Mouse (Mus musculus) neural tube, embryonic 10.5 days (tissue): ENCODE results near the gene Scube2.

Source experiments
- DNase-seq: peaks from one replicate; pipeline ENCODE4 v3.0.0-alpha.2; 2017; ENCODE audit warnings: low spot score; ENCODE audit errors: extremely low spot score

The Scube2 gene

DNA sequence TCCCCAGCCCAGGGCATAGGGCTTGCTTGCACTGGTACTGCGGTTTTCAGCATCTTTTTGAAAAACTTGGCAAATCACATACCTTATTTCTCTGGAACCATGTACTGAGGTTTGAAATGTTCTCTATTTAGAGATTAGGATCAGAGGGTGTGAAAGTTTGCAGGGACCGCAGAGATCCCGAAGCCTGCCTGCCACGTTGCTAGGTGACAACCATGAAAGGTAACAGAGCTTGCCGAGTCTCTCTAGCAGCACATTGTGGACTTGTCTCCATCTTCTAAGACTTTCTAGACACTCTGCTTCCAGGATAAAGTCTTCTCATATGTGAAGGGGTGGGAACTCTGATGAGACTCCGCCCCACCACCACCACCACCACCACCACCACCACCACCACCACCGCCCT, 13.5 kb downstream of the Scube2 start:
- DNase-seq = no peak

- DNase-seq = no peak
These were observed 14.9 kb downstream of the Scube2 start for GRCm38 (mm10) chr7:109850531-109850930.

DNA sequence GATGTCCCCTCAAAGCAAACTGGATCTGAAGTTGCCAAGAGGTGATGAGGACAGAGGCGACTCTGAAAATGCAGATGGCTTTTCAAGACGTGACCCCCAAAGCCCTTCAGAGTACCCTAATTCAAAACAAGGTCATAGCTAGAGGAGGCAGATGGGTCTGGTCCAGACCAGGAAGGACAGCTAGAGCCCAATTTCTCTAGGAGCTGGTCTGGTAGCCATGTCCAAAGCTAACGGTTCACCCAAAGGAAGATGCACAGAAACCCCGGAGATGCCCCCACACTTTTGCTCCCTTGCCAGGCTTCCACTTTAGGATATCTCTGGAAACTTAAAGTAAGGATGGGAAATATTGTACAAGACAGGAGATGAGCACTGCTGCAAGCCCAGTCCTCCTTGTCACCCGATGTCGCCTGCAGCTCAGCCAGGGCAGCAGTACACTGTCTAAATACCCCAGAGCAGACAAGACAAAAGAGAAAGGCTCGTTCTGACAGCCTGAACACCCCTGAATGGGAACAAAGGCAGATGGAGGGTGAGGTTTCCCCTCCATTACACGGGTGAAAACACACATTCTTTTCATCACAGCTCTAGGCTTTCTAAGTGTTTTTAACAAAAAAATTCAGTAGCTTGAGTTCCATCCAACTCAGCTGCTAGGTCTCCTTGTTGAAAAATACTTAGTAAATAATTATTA, 15.6 kb downstream of the Scube2 start:
- no peak for DNase-seq

- DNase-seq = no peak
These were observed 16.4 kb downstream of the Scube2 start for GRCm38 (mm10) chr7:109848867-109849733.

DNA sequence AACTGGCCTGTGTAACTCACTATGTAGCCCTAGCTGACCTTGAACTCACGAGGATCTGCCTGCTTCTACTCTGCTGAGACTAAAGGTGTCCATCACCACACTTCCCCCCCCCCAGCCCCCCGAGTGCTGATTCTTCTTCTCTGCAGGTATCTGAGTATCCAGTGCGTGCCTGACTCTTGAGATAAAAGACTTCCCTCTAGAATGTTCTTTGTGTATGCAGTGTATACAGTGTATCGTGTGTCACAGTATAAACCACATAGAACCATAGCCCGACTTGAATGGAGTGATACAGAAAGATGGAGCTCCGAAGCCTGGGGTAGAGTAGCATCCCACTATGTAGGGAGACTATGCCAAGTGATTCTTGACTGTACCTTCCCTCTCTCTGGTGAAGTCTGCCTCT, 21.4 kb downstream of the Scube2 start:
- no peak for DNase-seq

DNA sequence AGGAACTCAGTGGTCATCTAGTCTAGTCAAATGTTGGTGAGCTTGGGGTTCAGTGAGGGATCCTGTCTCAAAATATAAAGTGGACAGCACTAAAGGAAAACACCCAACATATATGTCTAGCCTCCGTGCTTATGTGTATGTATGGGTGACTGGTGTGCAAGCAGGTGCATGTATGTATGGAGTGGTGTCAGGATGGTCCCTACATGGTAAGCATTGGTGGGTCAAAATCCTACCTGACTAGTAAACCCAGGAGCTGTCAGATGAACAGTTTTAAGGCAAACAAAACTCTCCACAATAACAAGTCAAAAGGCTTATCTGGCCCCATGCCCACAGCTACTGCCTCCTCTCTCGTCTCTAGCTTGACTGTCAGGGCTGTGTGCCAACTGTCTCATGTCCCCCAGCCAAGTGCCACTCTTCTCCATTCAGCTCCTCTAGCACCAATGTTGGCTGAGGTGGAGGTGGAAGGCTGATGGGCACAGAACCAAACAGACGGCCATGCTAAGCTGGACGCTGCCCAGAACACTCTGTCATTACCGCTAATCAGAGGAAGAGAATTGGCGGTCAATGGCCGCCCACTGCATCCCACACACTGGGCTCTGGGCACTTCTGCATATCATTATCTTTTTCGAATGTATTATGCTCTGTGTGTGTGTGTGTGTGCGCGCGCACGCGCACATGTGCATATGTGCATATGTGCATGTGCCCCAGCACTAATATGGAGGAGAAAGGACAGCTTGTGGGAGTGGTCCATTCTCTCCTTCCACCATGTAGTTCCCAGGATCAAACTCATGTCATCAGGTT, 23.7 kb downstream of the Scube2 start:
- no peak for DNase-seq

- DNase-seq = no peak
These were observed 24.4 kb downstream of the Scube2 start for GRCm38 (mm10) chr7:109841031-109841430.

GRCm38 (mm10) chr7:109838613-109839012, 26.9 kb downstream of the Scube2 start:
- DNase-seq = no peak

GRCm38 (mm10) chr7:109837651-109838050, 27.8 kb downstream of the Scube2 start:
- no peak for DNase-seq

DNA sequence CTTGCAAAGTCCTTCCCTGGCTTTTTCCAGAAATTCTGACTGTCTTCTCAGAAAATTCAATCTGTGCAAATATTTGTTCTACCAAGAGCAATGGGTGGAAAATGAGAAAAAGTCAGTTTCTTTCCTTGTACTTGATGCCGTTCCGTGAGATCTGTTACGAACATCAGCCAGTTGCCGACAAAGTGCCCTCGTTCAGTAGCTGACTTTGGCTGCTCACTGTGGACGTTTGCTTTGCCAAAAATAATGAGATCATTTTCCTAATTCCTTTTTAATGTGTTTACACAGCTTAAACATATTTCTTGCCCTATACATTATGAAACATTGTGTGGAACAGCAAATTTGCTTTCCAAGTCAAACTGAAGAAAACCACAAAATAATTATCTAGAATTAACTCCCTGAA, 30.6 kb downstream of the Scube2 start:
- no peak for DNase-seq

DNA sequence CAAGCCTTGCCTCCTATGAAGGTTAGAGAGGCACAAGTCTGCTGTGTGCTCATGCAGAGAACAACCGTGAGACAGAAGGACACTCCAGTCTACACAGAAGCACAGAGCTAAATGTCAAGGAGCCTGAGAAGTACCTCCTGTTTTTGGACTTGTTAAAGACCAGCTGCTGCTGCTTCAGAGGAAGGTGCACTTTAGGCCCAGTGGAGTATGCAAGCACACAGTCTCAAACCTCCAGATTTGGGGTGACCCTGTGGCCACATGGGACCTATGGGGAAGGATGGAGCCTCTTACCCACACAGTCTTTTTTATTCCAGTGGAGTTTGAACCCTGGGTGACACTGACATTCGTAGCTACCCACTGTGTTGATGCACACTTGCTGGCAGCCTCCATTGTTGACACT, 34.1 kb downstream of the Scube2 start:
- DNase-seq = no peak

DNA sequence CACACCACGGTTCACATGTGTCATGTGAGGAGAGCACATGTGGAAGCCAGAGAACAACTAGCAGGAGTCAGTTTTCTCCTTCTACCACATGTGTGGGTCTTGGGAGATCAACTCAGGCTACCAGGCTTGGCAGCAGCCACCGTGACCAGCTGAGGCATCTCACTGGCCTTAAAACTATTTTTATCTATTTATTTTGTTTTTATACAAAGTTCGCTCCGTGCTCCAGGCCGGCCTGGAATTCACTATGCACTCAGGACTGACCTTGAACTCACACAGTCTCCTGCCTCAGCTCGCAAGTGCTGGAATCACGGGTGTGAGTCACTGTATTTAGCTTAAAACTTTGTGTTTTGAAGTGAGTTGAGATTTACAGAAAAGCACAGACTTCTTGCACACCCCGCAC, 38.6 kb downstream of the Scube2 start:
- DNase-seq = no peak

DNA sequence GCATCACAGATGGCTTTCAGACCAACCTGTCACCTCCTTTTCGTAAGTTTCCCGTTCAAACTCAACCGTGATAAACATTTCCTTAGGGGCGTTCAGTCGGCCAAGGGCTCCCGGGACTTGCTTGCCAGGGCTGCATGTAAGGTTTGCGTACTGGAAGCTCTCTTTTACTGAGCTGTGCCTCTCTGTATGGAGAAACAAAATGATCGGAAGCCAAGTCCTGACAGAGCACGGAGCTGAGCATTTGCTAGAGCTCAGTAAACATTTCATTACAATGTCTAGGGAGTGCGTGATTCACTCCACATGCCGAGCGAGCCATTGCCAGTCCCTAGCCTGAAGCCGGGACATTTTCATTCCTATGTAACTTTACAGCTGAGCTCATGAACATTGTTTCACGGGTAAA, 40.2 kb downstream of the Scube2 start:
- no peak for DNase-seq

DNA sequence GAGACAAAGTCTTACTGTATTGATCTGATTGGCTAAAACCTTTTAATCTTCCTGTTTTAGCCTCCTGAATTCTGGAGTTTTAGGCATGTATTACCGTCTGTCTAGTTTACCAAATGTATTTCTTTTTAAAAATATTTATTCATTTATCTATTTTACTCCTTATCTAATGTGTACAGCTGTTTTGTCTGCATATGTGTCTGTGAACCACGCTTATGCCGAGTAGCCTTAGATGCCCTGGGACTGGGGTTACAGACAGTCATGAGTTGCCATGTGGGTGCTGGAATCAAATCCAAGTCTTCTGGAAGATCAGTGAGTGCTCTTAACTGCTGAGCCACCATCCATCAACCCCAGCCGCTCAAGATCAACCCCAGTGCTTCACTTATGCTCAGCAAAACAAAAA, 46.9 kb downstream of the Scube2 start:
- DNase-seq = no peak

GRCm38 (mm10) chr7:109817954-109818353, 47.5 kb downstream of the Scube2 start:
- DNase-seq = no peak

- DNase-seq = peak; percentile 24
These were observed 51.9 kb downstream of the Scube2 start for GRCm38 (mm10) chr7:109813330-109814140.

DNA sequence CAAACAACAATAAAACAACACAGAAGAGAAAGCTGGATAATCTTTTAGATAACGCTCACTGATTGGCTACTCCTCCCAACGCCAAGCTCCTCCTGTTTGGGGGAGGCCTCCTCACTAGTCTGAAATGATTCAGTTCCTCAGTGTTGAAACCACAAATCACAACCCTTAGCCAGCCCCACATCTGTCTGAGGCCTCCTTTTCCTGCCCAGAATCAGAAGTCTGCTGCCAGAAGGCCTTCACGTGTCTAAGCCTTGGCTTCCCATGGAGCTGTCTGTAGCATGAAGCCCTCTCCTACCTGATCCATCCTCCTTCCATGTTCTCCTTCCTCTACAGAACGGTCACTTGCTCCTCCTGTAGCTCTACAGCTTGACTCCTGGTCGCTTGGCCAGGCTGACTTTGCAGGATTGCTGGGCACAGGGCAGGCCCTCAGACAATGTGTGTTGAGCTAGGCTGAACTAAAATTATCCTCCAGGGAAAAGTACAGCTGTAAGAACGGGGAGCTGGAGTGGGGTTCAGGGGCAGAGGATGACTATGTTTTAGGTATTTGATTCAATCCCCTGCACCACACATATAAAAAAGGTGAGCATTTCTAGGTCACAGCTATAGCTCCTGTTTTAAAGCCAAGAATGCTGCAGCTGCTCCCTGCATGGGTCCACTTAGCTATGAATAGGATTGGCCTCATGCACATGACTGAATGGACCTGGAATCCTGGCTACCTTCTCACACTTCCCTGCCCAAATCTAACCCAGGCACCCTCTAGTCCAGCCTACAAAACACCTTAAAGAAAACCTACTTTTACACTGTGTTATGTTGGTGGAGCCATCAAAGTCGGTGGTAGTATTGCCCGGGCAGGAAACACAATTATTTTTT, 57.6 kb downstream of the Scube2 start:
- DNase-seq = no peak

DNA sequence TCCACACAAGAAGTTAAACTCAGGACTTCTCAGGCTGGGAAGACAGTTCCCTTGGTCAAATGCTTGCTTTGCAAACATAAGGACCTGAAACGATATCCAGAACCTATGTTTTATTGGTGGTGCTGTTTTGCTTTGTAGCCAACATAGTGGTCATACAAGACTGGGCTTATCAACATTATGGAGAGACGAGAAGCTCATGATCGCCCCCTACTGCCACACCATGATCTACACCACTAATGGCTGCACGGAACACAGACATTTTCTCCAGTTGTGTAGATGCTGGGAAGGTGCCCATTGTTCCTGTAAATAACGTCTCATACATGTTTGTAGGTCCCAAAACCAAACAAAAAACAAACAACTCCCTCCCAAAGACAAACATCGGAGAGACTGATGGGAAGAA, 60.6 kb downstream of the Scube2 start:
- no peak for DNase-seq

- DNase-seq = no peak
These were observed 61.1 kb downstream of the Scube2 start for GRCm38 (mm10) chr7:109804355-109804754.

GRCm38 (mm10) chr7:109803516-109803915, 62.0 kb downstream of the Scube2 start:
- no peak for DNase-seq
